Mouse (Mus musculus) effector memory CD4-positive, alpha-beta T cell, adult 7 months (primary cell): ENCODE measurements around the gene Pou2f1. TPM values are rescaled to one million over a fixed set of nuclear protein-coding genes. Genes with fewer than 3 reads are reported as not detected.

Source experiments
- polyA plus RNA-seq: library from polyadenylated mRNA; unstranded; fragments of 100-300 nt; shearing (Covaris generic); gene quantifications from one replicate; pipeline ENCODE4 v1.2.1, GENCODE M21; 2017

Pou2f1 gene
- 19.5 TPM for polyA plus RNA-seq

DNA sequence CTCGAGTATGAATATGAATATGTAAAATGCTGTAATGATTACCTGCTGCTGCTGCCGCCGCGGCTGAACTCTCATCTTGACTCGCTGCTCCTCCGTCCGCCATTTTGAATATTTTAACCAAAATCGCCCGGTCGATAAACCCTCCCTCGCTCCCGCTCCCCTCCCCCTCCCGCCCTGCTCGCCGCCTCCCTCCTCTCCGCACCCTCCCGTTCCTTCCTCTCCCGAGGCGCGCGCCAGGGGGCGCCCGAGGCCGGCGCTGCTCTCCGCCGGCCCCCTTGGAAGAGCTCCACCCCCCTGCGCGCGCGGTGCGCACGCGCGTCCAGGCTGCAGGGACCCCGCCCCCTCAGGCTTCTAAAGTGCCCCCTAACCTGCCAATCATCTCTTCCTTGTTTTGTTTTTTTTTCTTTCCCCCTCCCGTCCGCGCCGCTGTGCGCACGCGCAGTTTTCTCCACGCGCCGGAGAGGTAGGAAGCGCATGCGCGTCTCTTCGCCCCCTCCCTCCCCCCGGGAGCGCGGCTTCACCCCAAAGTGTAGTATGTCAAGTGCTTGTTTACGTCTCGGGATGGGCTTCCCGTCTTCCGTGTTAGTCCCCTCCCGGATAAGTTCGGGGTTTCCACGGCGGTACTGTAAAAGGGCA, at the start of gene Pou2f1:
Pou2f1 (minus strand) TSS at position 159 of the 636 bp plus-strand sequence.

Other genes starting within 250 kb of the Pou2f1 start
- 39.8 TPM for gene Creg1, start 238.9 kb downstream of the Pou2f1 start, polyA plus RNA-seq
- gene Cd247, start 214.0 kb downstream of the Pou2f1 start, polyA plus RNA-seq, result 320 TPM
- gene Dusp27, start 125.2 kb upstream of the Pou2f1 start, polyA plus RNA-seq, result not detected
- not detected for gene Gpa33, start 127.6 kb upstream of the Pou2f1 start, polyA plus RNA-seq
- not detected for gene Mael, start 236.1 kb upstream of the Pou2f1 start, polyA plus RNA-seq